Mouse (Mus musculus): Measurements from ENCODE around the gene Zp3r. TPM values are rescaled to one million over a fixed set of nuclear protein-coding genes. Genes with fewer than 3 reads are reported as not detected.

Gene Zp3r
- total and polyA plus RNA-seq, 3 experiments: 0.27 TPM; not detected in 2

DNA sequence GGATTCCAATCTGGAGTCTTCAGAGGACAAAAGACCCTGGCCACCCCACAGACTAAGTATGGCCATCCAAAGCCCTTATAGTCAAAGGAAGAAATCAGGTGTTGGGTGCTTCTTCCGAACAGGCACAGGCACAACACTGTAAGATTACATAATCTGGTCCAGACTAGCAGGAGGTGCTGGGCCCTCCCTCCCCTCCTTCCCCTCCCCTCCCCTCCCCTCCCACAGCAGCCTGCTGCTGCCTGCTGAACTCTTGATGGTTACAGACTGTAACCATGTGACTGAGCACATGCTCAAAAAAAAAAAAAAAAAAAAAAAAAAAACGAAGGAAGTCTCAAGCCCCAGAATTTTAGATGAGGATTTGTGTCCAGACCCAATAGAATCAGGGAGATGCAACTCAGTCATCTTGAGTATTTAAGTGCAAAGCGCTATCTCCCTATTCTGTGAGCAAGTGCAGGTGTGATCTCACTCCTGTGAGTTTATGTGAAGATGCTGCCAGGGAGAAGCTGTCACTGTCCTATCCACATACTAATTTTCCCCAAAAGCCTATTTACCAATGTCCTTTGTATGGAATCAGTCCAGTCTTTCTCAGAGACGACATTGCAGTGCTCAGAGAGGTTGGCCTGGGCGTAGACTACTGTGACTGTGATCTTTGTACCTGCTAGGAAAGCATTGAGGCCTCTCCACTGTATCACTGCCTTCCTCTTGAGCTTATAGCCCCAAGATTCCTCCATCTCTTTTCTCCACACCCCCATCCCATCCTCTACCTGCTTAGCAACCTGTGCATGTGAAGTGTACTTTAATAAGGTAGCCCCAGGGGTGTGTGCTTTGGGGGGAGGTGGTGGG lies 77.8 kb downstream of the Zp3r start:
- no peak overlapping the region for H3K4me3 ChIP-seq (ENCODE audit: low read depth, low read length)
- DNase-seq (ENCODE audit: low spot score): no peak
- no peak for ATAC-seq (ENCODE audit: extremely low read depth, insufficient number of reproducible peaks, low FRiP score, poor library complexity, severe bottlenecking)

DNA sequence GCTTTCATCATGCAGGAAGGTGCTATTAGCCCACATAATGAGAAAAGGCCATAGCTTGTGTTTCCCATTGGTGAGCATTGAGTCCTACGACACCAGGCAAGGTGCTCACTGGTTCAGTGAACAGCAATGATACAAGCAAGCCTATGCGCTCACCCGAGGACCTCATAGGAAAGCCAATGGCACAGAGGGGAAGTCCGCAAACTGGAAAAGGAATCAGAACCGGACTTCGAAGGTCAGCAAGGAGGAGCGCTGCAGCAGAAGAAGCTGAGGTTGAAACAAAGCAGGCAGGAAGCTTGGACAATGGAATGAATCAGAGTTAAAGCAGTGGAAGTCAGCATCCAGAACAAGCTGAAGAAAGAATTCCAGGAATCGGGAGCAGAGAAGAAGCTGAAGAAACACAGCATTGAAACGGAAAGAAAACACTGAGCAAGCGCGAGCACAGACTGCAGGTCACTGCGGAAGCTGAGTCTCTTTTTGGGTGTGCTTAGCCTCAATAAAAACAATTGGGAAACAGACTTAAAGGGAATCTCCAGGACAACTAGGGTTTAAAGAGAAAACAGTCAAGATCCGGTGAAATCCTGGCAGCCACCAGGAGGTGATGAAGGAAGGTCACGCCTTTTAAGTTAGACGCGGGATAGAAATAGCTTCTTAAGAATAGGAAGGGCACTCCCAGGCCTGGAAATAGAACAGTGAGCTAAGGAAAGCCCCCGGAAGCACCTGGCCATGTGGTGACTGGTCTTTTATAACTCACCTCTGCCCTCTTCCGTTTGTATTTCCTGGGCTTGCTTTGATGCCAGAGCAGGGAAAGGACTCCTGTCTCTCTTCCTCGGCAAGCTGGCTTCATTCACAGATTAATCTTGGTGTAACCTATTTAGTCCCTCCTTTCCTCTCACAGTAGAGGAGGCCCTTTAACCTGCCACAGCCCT lies 78.9 kb downstream of the Zp3r start:
- TF ChIP-seq TAL1 (conservative IDR thresholded peaks at IDR 0.05; ENCODE audit: low read depth, low read length): no peak
- TF ChIP-seq GATA1 (IDR thresholded peaks at IDR 0.05; ENCODE audit: borderline replicate concordance, low read length): no peak
- no peak for TF ChIP-seq CTCF (IDR thresholded peaks at IDR 0.05; ENCODE audit: low read depth, low read length)
- TF ChIP-seq GATA2 (IDR thresholded peaks at IDR 0.05; ENCODE audit: borderline replicate concordance, low read depth, low read length): no peak
- no peak for TF ChIP-seq POLR2AphosphoS5 (IDR thresholded peaks at IDR 0.05; ENCODE audit: insufficient replicate concordance, low read depth, low read length)
- Histone ChIP-seq H3K4me1 (ENCODE audit: insufficient read depth, low read depth, low read length) (peaks cover 46% of the 10 kb centered on the region), H3K27me3 (ENCODE audit: insufficient read depth, low read length) (peaks cover 11% of the 10 kb centered on the region; the same call in 1 of the 2 replicates), H3K36me3 (replicated peaks) (no peaks in the 10 kb centered on the region), H3K4me3 (ENCODE audit: low read depth, low read length) (no peak overlapping the region), H3K9me3 (replicated peaks) (no peaks in the 10 kb centered on the region)
- ATAC-seq (ENCODE audit: extremely low read depth, insufficient number of reproducible peaks, low FRiP score, poor library complexity, severe bottlenecking) (no peak), DNase-seq (ENCODE audit: low spot score) (no peak)

More for the DNA sequence above, 77.8 kb downstream of the Zp3r start:
- no peaks in the 10 kb centered on the region for H3K36me3 ChIP-seq (replicated peaks)
- no peak for TF ChIP-seq GATA1 (IDR thresholded peaks at IDR 0.05; ENCODE audit: borderline replicate concordance, low read length)
- peaks cover 42% of the 10 kb centered on the region for H3K4me1 ChIP-seq (ENCODE audit: insufficient read depth, low read depth, low read length)
- H3K27me3 ChIP-seq (ENCODE audit: insufficient read depth, low read length): peaks cover 11% of the 10 kb centered on the region
- H3K9me3 ChIP-seq (replicated peaks): no peaks in the 10 kb centered on the region

DNA sequence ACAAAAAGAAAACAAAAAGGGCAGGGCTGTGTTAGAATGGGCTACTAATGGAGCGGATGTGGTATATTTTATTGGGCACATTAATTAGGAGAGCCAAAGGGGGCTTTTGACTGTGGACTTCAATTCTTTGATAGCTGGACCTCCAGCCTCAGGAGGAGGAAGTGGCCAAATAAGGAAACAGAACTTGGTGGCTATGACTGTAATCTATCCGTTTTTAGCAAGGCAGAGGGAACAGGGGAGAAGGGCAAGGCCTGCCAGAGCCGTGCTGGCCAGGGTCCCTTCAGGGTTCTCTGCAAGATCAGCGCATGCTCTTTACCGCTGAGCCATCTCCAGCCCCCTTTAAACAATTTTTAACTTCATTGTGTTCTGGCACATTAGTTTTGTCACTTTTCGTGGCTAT lies 79.7 kb downstream of the Zp3r start:
- H3K4me1 ChIP-seq (ENCODE audit: insufficient read depth, low read depth, low read length): peaks cover 46% of the 10 kb centered on the region
- TF ChIP-seq GATA2 (IDR thresholded peaks at IDR 0.05; ENCODE audit: borderline replicate concordance, low read depth, low read length) (no peak), POLR2AphosphoS5 (IDR thresholded peaks at IDR 0.05; ENCODE audit: insufficient replicate concordance, low read depth, low read length) (no peak), TAL1 (conservative IDR thresholded peaks at IDR 0.05; ENCODE audit: low read depth, low read length) (no peak), CTCF (IDR thresholded peaks at IDR 0.05; ENCODE audit: low read depth, low read length) (no peak), GATA1 (IDR thresholded peaks at IDR 0.05; ENCODE audit: borderline replicate concordance, low read length) (no peak)
- no peak overlapping the region; the same call in 1 of the 2 replicates for H3K4me3 ChIP-seq (ENCODE audit: low read depth, low read length)
- H3K36me3 ChIP-seq (replicated peaks): no peaks in the 10 kb centered on the region
- DNase-seq (ENCODE audit: low spot score) (no peak), ATAC-seq (ENCODE audit: extremely low read depth, insufficient number of reproducible peaks, low FRiP score, poor library complexity, severe bottlenecking) (no peak)
- 0 out of 2 replicates have a peak, but pooled peaks cover 7% of the 10 kb centered on the region for H3K27me3 ChIP-seq (ENCODE audit: insufficient read depth, low read length)
- no peaks in the 10 kb centered on the region for H3K9me3 ChIP-seq (replicated peaks)

DNA sequence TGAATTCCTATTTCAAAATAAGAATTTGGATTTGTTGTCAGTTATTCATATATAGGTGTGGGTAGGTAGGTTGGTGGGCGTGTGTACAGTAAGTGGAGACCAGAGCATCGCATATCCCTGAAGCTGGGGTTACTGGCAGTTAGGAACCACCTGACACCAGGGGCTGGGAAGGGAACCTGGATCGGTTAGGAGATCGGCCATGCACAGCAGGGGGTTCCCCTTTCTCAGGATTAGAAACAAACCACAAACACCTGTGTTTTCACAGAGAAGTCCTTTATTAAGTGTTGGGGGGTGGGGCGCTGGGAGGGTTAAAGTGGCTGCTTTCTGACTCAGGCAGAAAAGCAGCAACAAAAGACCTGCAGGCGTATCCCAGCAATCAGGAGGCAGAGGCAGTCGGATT lies 80.3 kb downstream of the Zp3r start:
- no peak for DNase-seq (ENCODE audit: low spot score)
- peaks cover 46% of the 10 kb centered on the region for H3K4me1 ChIP-seq (ENCODE audit: insufficient read depth, low read depth, low read length)
- no peak for TF ChIP-seq POLR2AphosphoS5 (IDR thresholded peaks at IDR 0.05; ENCODE audit: insufficient replicate concordance, low read depth, low read length)
- TF ChIP-seq GATA1 (IDR thresholded peaks at IDR 0.05; ENCODE audit: borderline replicate concordance, low read length): no peak
- TF ChIP-seq TAL1 (conservative IDR thresholded peaks at IDR 0.05; ENCODE audit: low read depth, low read length): no peak
- no peak for TF ChIP-seq CTCF (IDR thresholded peaks at IDR 0.05; ENCODE audit: low read depth, low read length)
- no peak for TF ChIP-seq GATA2 (IDR thresholded peaks at IDR 0.05; ENCODE audit: borderline replicate concordance, low read depth, low read length)
- H3K27me3 ChIP-seq (ENCODE audit: insufficient read depth, low read length): 0 out of 2 replicates have a peak, but pooled peaks cover 7% of the 10 kb centered on the region
- no peak overlapping the region; the same call in 1 of the 2 replicates for H3K4me3 ChIP-seq (ENCODE audit: low read depth, low read length)
- ATAC-seq (ENCODE audit: extremely low read depth, insufficient number of reproducible peaks, low FRiP score, poor library complexity, severe bottlenecking): peak; percentile 15; the same call in 1 of the 2 replicates
- H3K36me3 ChIP-seq (replicated peaks): no peaks in the 10 kb centered on the region
- no peaks in the 10 kb centered on the region for H3K9me3 ChIP-seq (replicated peaks)

DNA sequence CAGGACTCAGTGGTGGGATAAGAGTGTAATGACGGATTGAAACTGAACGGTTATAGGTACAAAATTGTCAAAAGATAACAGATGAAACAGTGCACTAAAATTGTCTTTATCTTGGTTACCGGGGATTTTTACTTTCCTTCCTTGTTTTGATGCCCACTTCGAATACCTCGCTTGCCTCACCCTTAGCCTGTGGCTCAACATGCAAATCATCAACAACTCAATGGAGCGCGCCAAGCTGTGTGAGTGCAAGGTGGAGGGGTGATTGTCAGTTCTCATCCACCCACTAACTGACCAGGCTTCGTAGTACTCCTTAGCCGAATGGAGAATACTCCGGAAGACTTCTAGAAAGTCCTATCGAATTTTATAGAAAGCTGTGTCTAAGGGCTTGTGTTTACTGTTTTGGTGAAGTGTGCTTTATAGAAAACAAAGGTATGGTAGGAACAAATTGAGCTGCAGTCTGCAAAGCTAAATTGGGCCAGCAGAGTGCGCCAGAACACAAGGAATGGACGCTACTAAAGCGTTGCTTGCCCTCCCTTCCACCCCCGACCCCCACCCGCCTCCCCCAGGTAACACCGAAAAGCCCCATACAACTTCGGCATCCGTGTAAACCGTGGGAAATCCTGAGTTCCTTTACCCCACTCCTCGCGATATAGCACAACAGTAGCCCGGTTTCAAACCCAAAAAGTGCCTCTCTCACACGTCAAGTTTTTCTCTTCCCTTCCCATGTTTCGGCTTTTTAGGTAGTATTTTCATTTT lies 81.6 kb downstream of the Zp3r start:
- Histone ChIP-seq H3K4me1 (ENCODE audit: insufficient read depth, low read depth, low read length) (peaks cover 46% of the 10 kb centered on the region), H3K27me3 (ENCODE audit: insufficient read depth, low read length) (0 out of 2 replicates have a peak, but pooled peaks cover 7% of the 10 kb centered on the region), H3K36me3 (replicated peaks) (no peaks in the 10 kb centered on the region), H3K4me3 (ENCODE audit: low read depth, low read length) (peak overlapping the region; percentile 59), H3K9me3 (replicated peaks) (no peaks in the 10 kb centered on the region)
- ATAC-seq (ENCODE audit: extremely low read depth, insufficient number of reproducible peaks, low FRiP score, poor library complexity, severe bottlenecking) (peak; percentile 38; the same call in 1 of the 2 replicates), DNase-seq (ENCODE audit: low spot score) (peak; percentile 24)
- no peak for TF ChIP-seq GATA2 (IDR thresholded peaks at IDR 0.05; ENCODE audit: borderline replicate concordance, low read depth, low read length)
- no peak for TF ChIP-seq TAL1 (conservative IDR thresholded peaks at IDR 0.05; ENCODE audit: low read depth, low read length)
- TF ChIP-seq POLR2AphosphoS5 (IDR thresholded peaks at IDR 0.05; ENCODE audit: insufficient replicate concordance, low read depth, low read length): no peak
- TF ChIP-seq GATA1 (IDR thresholded peaks at IDR 0.05; ENCODE audit: borderline replicate concordance, low read length): no peak
- peak; percentile 50 for TF ChIP-seq CTCF (IDR thresholded peaks at IDR 0.05; ENCODE audit: low read depth, low read length)

Other genes starting within 250 kb of the Zp3r start
- not detected in 2 replicates for gene Cd55b, start 206.6 kb downstream of the Zp3r start, total RNA-seq (2014; fragmentation: Nextera tagmentation)
- gene Cd55b, start 206.6 kb downstream of the Zp3r start, total RNA-seq (2017): 0.11 and 0.12 TPM in 2 replicates
- gene Cd55b, start 206.6 kb downstream of the Zp3r start, polyA plus RNA-seq (2012): not detected in 2 replicates
- 619 and 632 TPM in 2 replicates for gene Cd55, start 166.9 kb downstream of the Zp3r start, total RNA-seq (2014; fragmentation: Nextera tagmentation)
- gene Cd55, start 166.9 kb downstream of the Zp3r start, total RNA-seq (2017): 55.1 and 56.9 TPM in 2 replicates
- gene Cd55, start 166.9 kb downstream of the Zp3r start, polyA plus RNA-seq (2012): 11.9 and 13.1 TPM in 2 replicates
- gene C4bp, start 32.0 kb upstream of the Zp3r start, total RNA-seq (2014; fragmentation: Nextera tagmentation): not detected in 2 replicates
- 0.12 and 0.33 TPM in 2 replicates for gene C4bp, start 32.0 kb upstream of the Zp3r start, total RNA-seq (2017)
- gene C4bp, start 32.0 kb upstream of the Zp3r start, polyA plus RNA-seq (2012): not detected in 2 replicates
- gene Gm29427, start 86.2 kb upstream of the Zp3r start, total RNA-seq (2014; fragmentation: Nextera tagmentation): not detected in 2 replicates
- gene Gm29427, start 86.2 kb upstream of the Zp3r start, total RNA-seq (2017): 0.33 and 0.41 TPM in 2 replicates
- gene Gm29427, start 86.2 kb upstream of the Zp3r start, polyA plus RNA-seq (2012): not detected in 2 replicates
- gene Yod1, start 87.7 kb upstream of the Zp3r start, total RNA-seq (2014; fragmentation: Nextera tagmentation): 28.9 and 30.8 TPM in 2 replicates
- gene Yod1, start 87.7 kb upstream of the Zp3r start, total RNA-seq (2017): 18.3 and 21.3 TPM in 2 replicates
- gene Yod1, start 87.7 kb upstream of the Zp3r start, polyA plus RNA-seq (2012): 1.7 and 2.7 TPM in 2 replicates
- 42.4 and 47.1 TPM in 2 replicates for gene Pfkfb2, start 99.6 kb upstream of the Zp3r start, total RNA-seq (2014; fragmentation: Nextera tagmentation)
- 48.5 and 53.0 TPM in 2 replicates for gene Pfkfb2, start 99.6 kb upstream of the Zp3r start, total RNA-seq (2017)
- 7.0 and 12.5 TPM in 2 replicates for gene Pfkfb2, start 99.6 kb upstream of the Zp3r start, polyA plus RNA-seq (2012)
- 3.5 and 8.6 TPM in 2 replicates for gene AA986860, start 102.4 kb upstream of the Zp3r start, total RNA-seq (2014; fragmentation: Nextera tagmentation)
- gene AA986860, start 102.4 kb upstream of the Zp3r start, total RNA-seq (2017): 1.1 and 1.2 TPM in 2 replicates
- gene AA986860, start 102.4 kb upstream of the Zp3r start, polyA plus RNA-seq (2012): 1.1 and 1.2 TPM in 2 replicates
- not detected in 2 replicates for gene Fcamr, start 171.3 kb upstream of the Zp3r start, total RNA-seq (2014; fragmentation: Nextera tagmentation)
- gene Fcamr, start 171.3 kb upstream of the Zp3r start, total RNA-seq (2017): not detected in 2 replicates
- not detected in 2 replicates for gene Fcamr, start 171.3 kb upstream of the Zp3r start, polyA plus RNA-seq (2012)
- not detected in 2 replicates for gene Pigr, start 197.1 kb upstream of the Zp3r start, total RNA-seq (2014; fragmentation: Nextera tagmentation)
- gene Pigr, start 197.1 kb upstream of the Zp3r start, total RNA-seq (2017): under 0.01 and 0.06 TPM in 2 replicates
- gene Pigr, start 197.1 kb upstream of the Zp3r start, polyA plus RNA-seq (2012): not detected in 2 replicates
- not detected in 2 replicates for gene Fcmr, start 236.0 kb upstream of the Zp3r start, total RNA-seq (2014; fragmentation: Nextera tagmentation)
- 0.35 TPM in 1 of 2 replicates, not detected in the other for gene Fcmr, start 236.0 kb upstream of the Zp3r start, total RNA-seq (2017)
- not detected in 2 replicates for gene Fcmr, start 236.0 kb upstream of the Zp3r start, polyA plus RNA-seq (2012)